Mouse (Mus musculus) liver, embryonic 14.5 days (tissue): ENCODE measurements around the gene Rph3a.

Experiments used
- CTCF ChIP-seq: IDR thresholded peaks from 2 replicates; pipeline ENCODE4 v1.5.1; 2016; ENCODE audit warnings: antibody characterized with exemption, low read depth, control low read depth
- EP300 ChIP-seq: IDR thresholded peaks from 2 replicates; pipeline ENCODE4 v1.6.1; 2016; ENCODE audit warnings: antibody characterized with exemption, low read depth

- TF ChIP-seq CTCF (no peak), EP300 (no peak)
These were observed 9.6 kb upstream of the Rph3a start for GRCm38 (mm10) chr5:121019505-121019904.
